Mouse (Mus musculus): Measurements from ENCODE around the gene Cisd2. TPM values are rescaled to one million over a fixed set of nuclear protein-coding genes. Genes with fewer than 3 reads are reported as not detected.

The Cisd2 gene
- polyA plus RNA-seq, 1 experiment from 2014 or later, result 67.0 TPM

DNA sequence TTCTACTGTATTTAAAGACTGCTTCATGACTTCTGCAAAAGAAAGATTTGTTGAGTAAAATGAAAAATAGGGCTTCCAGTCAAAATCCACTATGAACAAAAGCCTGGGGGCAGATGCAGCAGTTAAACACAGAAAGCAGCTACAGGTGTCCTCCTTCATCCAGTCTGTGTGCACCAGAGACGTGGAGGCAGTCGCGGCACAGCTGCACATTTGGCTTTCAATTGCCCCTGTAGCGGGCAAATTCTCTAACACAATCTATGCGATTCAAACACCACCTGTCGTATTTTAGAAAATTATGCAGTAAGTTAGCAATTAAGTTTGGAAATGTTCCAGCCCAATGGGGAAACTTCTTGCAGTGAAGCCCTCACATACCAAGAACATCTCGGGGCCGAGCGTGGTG, 20.5 kb downstream of the Cisd2 start:
- H3K9ac ChIP-seq (replicated peaks; ENCODE audit: low read length), result no peak overlapping the region
- no peak for DNase-seq
- no peak overlapping the region for H3K4me3 ChIP-seq (replicated peaks; ENCODE audit: low read depth, low read length)
- H3K4me1 ChIP-seq (ENCODE audit: control insufficient read depth, insufficient read depth, low read length), result peaks cover 4% of the 10 kb centered on the region; the same call in 1 of the 2 replicates
- H3K9me3 ChIP-seq (ENCODE audit: control insufficient read depth, low read length), result no peaks in the 10 kb centered on the region
- WGBS, result 83% methylated on average over 9 of the region's 9 CpGs
- no peaks in the 10 kb centered on the region for H3K27me3 ChIP-seq (ENCODE audit: control insufficient read depth, insufficient read depth, low read length)
- H3K27ac ChIP-seq (replicated peaks; ENCODE audit: low read depth, low read length), result no peak overlapping the region
- no peak overlapping the region for H3K4me2 ChIP-seq (ENCODE audit: low read length)
- ATAC-seq (ENCODE audit: low FRiP score, low TSS enrichment), result no peak
- H3K36me3 ChIP-seq (ENCODE audit: control insufficient read depth, insufficient read depth, low read length), result peaks cover 16% of the 10 kb centered on the region; the same call in 1 of the 2 replicates

DNA sequence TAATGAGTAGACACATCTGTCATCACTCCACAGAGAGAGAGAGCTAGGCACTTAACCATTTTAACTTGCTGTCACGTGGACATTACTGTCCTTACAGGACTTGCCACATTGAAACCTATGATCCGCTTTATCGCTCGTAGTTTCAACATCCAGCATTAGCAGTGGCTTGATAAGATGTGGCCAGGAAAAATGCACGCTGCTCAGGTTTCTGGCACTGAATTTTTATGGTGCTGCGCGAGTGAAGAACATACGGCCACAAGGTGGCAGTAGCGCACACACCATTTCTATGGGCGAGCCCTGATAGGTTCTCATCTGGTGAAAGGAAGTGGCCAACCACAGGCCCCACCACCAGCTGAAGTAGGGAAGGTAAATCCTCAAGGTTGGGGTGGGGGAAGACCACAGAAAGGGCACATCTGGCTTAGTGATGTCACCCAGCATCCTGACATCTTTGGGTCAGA, 21.5 kb downstream of the Cisd2 start:
- H3K27ac ChIP-seq (replicated peaks; ENCODE audit: low read depth, low read length), result no peak overlapping the region
- H3K4me2 ChIP-seq (ENCODE audit: low read length), result no peak overlapping the region
- no peak overlapping the region for H3K4me3 ChIP-seq (replicated peaks; ENCODE audit: low read depth, low read length)
- 14% methylated on average over 10 of the region's 10 CpGs for WGBS
- H3K9ac ChIP-seq (replicated peaks; ENCODE audit: low read length), result no peak overlapping the region
- no peaks in the 10 kb centered on the region for H3K27me3 ChIP-seq (ENCODE audit: control insufficient read depth, insufficient read depth, low read length)
- peaks cover 4% of the 10 kb centered on the region; the same call in 1 of the 2 replicates for H3K4me1 ChIP-seq (ENCODE audit: control insufficient read depth, insufficient read depth, low read length)
- no peaks in the 10 kb centered on the region for H3K9me3 ChIP-seq (ENCODE audit: control insufficient read depth, low read length)
- ATAC-seq (ENCODE audit: low FRiP score, low TSS enrichment) (peak; percentile 81), DNase-seq (peak; percentile 94)
- peaks cover 16% of the 10 kb centered on the region; the same call in 1 of the 2 replicates for H3K36me3 ChIP-seq (ENCODE audit: control insufficient read depth, insufficient read depth, low read length)

- H3K4me2 ChIP-seq (ENCODE audit: low read length), result no peak overlapping the region
- no peaks in the 10 kb centered on the region for H3K9me3 ChIP-seq (ENCODE audit: control insufficient read depth, low read length)
- no peaks in the 10 kb centered on the region for H3K27me3 ChIP-seq (ENCODE audit: control insufficient read depth, insufficient read depth, low read length)
- H3K9ac ChIP-seq (replicated peaks; ENCODE audit: low read length), result no peak overlapping the region
- no peak overlapping the region for H3K27ac ChIP-seq (replicated peaks; ENCODE audit: low read depth, low read length)
- no peak overlapping the region for H3K4me3 ChIP-seq (replicated peaks; ENCODE audit: low read depth, low read length)
- H3K36me3 ChIP-seq (ENCODE audit: control insufficient read depth, insufficient read depth, low read length), result no peaks in the 10 kb centered on the region
- ATAC-seq (ENCODE audit: low FRiP score, low TSS enrichment) (no peak), DNase-seq (no peak)
- peaks cover 4% of the 10 kb centered on the region; the same call in 1 of the 2 replicates for H3K4me1 ChIP-seq (ENCODE audit: control insufficient read depth, insufficient read depth, low read length)
Measured at GRCm38 (mm10) chr3:135397112-135397511, 26.6 kb downstream of the Cisd2 start.

- Histone ChIP-seq H3K4me2 (ENCODE audit: low read length) (no peak overlapping the region), H3K27me3 (ENCODE audit: control insufficient read depth, insufficient read depth, low read length) (no peaks in the 10 kb centered on the region), H3K4me1 (ENCODE audit: control insufficient read depth, insufficient read depth, low read length) (peaks cover 4% of the 10 kb centered on the region; the same call in 1 of the 2 replicates), H3K9ac (replicated peaks; ENCODE audit: low read length) (no peak overlapping the region), H3K27ac (replicated peaks; ENCODE audit: low read depth, low read length) (no peak overlapping the region), H3K36me3 (ENCODE audit: control insufficient read depth, insufficient read depth, low read length) (no peaks in the 10 kb centered on the region), H3K4me3 (replicated peaks; ENCODE audit: low read depth, low read length) (no peak overlapping the region), H3K9me3 (ENCODE audit: control insufficient read depth, low read length) (no peaks in the 10 kb centered on the region)
- WGBS, result 71% methylated on average over 6 of the region's 6 CpGs
- no peak for DNase-seq
- ATAC-seq (ENCODE audit: low FRiP score, low TSS enrichment), result no peak
Measured at GRCm38 (mm10) chr3:135396081-135396480, 27.6 kb downstream of the Cisd2 start.

GRCm38 (mm10) chr3:135395085-135395484, 28.6 kb downstream of the Cisd2 start:
- no peak overlapping the region for H3K4me2 ChIP-seq (ENCODE audit: low read length)
- no peak for DNase-seq
- no peak overlapping the region for H3K27ac ChIP-seq (replicated peaks; ENCODE audit: low read depth, low read length)
- no peak for ATAC-seq (ENCODE audit: low FRiP score, low TSS enrichment)
- WGBS, result 88% methylated on average over 5 of the region's 5 CpGs
- H3K36me3 ChIP-seq (ENCODE audit: control insufficient read depth, insufficient read depth, low read length), result no peaks in the 10 kb centered on the region
- H3K4me1 ChIP-seq (ENCODE audit: control insufficient read depth, insufficient read depth, low read length), result peaks cover 4% of the 10 kb centered on the region; the same call in 1 of the 2 replicates
- H3K27me3 ChIP-seq (ENCODE audit: control insufficient read depth, insufficient read depth, low read length), result no peaks in the 10 kb centered on the region
- H3K9ac ChIP-seq (replicated peaks; ENCODE audit: low read length), result no peak overlapping the region
- H3K4me3 ChIP-seq (replicated peaks; ENCODE audit: low read depth, low read length), result no peak overlapping the region
- H3K9me3 ChIP-seq (ENCODE audit: control insufficient read depth, low read length), result no peaks in the 10 kb centered on the region

GRCm38 (mm10) chr3:135393186-135393585, 30.5 kb downstream of the Cisd2 start:
- Histone ChIP-seq H3K4me1 (ENCODE audit: control insufficient read depth, insufficient read depth, low read length) (no peaks in the 10 kb centered on the region), H3K4me2 (ENCODE audit: low read length) (no peak overlapping the region), H3K4me3 (replicated peaks; ENCODE audit: low read depth, low read length) (no peak overlapping the region), H3K9ac (replicated peaks; ENCODE audit: low read length) (no peak overlapping the region), H3K36me3 (ENCODE audit: control insufficient read depth, insufficient read depth, low read length) (no peaks in the 10 kb centered on the region), H3K27ac (replicated peaks; ENCODE audit: low read depth, low read length) (no peak overlapping the region), H3K9me3 (ENCODE audit: control insufficient read depth, low read length) (no peaks in the 10 kb centered on the region), H3K27me3 (ENCODE audit: control insufficient read depth, insufficient read depth, low read length) (no peaks in the 10 kb centered on the region)
- no peak for DNase-seq
- 87% methylated on average over 6 of the region's 6 CpGs for WGBS
- ATAC-seq (ENCODE audit: low FRiP score, low TSS enrichment), result no peak

DNA sequence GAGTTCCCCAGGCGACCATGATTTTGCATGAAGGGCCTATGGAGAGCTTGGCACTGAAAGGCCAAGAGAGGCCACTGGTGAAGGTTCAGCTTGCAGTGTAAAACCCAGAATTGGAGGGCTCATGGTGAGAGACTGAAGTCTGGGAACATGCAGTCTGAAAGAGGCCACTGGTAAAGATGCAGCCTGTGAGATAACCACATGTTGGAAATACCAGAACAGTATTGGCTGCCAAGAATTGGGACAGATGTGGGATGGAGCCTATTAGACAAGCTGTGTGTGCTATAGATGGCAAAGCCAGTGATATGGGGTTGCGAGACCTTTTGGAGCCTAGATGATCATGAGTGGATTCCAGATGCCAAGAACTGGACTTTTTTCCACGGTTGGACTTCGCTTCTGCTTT, 43.9 kb downstream of the Cisd2 start:
- Histone ChIP-seq H3K27me3 (ENCODE audit: control insufficient read depth, insufficient read depth, low read length) (no peaks in the 10 kb centered on the region), H3K9ac (replicated peaks; ENCODE audit: low read length) (no peak overlapping the region), H3K4me1 (ENCODE audit: control insufficient read depth, insufficient read depth, low read length) (no peaks in the 10 kb centered on the region), H3K36me3 (ENCODE audit: control insufficient read depth, insufficient read depth, low read length) (no peaks in the 10 kb centered on the region), H3K27ac (replicated peaks; ENCODE audit: low read depth, low read length) (no peak overlapping the region), H3K4me2 (ENCODE audit: low read length) (no peak overlapping the region), H3K9me3 (ENCODE audit: control insufficient read depth, low read length) (no peaks in the 10 kb centered on the region), H3K4me3 (replicated peaks; ENCODE audit: low read depth, low read length) (no peak overlapping the region)
- no peak for DNase-seq
- no peak for ATAC-seq (ENCODE audit: low FRiP score, low TSS enrichment)
- WGBS, result 94% methylated on average over 4 of the region's 4 CpGs

GRCm38 (mm10) chr3:135377445-135377844, 46.3 kb downstream of the Cisd2 start:
- H3K4me2 ChIP-seq (ENCODE audit: low read length), result no peak overlapping the region
- no peak overlapping the region for H3K4me3 ChIP-seq (replicated peaks; ENCODE audit: low read depth, low read length)
- no peaks in the 10 kb centered on the region for H3K4me1 ChIP-seq (ENCODE audit: control insufficient read depth, insufficient read depth, low read length)
- no peak overlapping the region for H3K9ac ChIP-seq (replicated peaks; ENCODE audit: low read length)
- no peak overlapping the region for H3K27ac ChIP-seq (replicated peaks; ENCODE audit: low read depth, low read length)
- DNase-seq (no peak), ATAC-seq (ENCODE audit: low FRiP score, low TSS enrichment) (no peak)
- no peaks in the 10 kb centered on the region for H3K9me3 ChIP-seq (ENCODE audit: control insufficient read depth, low read length)
- H3K27me3 ChIP-seq (ENCODE audit: control insufficient read depth, insufficient read depth, low read length), result no peaks in the 10 kb centered on the region
- no peaks in the 10 kb centered on the region for H3K36me3 ChIP-seq (ENCODE audit: control insufficient read depth, insufficient read depth, low read length)
- 90% methylated on average over 10 of the region's 10 CpGs for WGBS

DNA sequence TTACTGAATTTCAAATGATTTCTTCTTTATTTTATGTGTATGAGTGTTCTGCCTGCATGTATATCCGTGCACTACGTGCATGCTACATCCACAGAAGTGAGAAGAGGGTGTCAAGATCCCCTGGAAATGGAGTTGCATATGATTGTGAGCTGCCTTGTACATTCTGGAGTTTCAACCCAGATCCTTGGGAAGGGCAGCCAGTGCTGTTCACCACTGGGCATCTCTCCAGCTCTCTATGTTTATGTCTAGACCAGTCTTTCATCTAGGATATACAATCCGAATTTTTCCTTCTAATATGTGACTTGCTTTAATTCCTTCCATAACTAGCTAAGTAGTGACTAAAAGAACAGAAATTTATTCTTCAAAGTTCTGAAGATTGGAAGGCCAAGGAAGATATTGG, 47.9 kb downstream of the Cisd2 start:
- no peaks in the 10 kb centered on the region for H3K4me1 ChIP-seq (ENCODE audit: control insufficient read depth, insufficient read depth, low read length)
- no peak overlapping the region for H3K4me2 ChIP-seq (ENCODE audit: low read length)
- WGBS, result 86% methylated on average over 3 of the region's 3 CpGs
- H3K36me3 ChIP-seq (ENCODE audit: control insufficient read depth, insufficient read depth, low read length), result no peaks in the 10 kb centered on the region
- no peaks in the 10 kb centered on the region for H3K27me3 ChIP-seq (ENCODE audit: control insufficient read depth, insufficient read depth, low read length)
- DNase-seq, result no peak
- no peak overlapping the region for H3K27ac ChIP-seq (replicated peaks; ENCODE audit: low read depth, low read length)
- no peaks in the 10 kb centered on the region for H3K9me3 ChIP-seq (ENCODE audit: control insufficient read depth, low read length)
- ATAC-seq (ENCODE audit: low FRiP score, low TSS enrichment), result no peak
- H3K4me3 ChIP-seq (replicated peaks; ENCODE audit: low read depth, low read length), result no peak overlapping the region
- H3K9ac ChIP-seq (replicated peaks; ENCODE audit: low read length), result no peak overlapping the region

Data from midbrain, embryonic 14.5 days (tissue).